Mouse (Mus musculus) midbrain, embryonic 11.5 days (tissue): Measurements from ENCODE around the gene Ptcra. TPM values are rescaled to one million over a fixed set of nuclear protein-coding genes. Genes with fewer than 3 reads are reported as not detected.
A peak's percentile ranks its signal among the peaks of the same experiment; 100 is the strongest.

Source experiments
- ATAC-seq: fragments of 200-750 bp; cut with Nextera tagmentation; 2 replicates; pipeline ENCODE4 v1.8.0; 2017; ENCODE audit warnings: moderate TSS enrichment, moderate library complexity; ENCODE audit not compliant: low FRiP score
- DNase-seq: peaks from one replicate; pipeline ENCODE4 v3.0.0; 2015; ENCODE audit warnings: low spot score; ENCODE audit errors: missing footprints
- H3K27ac ChIP-seq: fragments of 300-500 bp; sonication (generic); 2 replicates; pipeline ENCODE4 v1.5.1; 2014; ENCODE audit warnings: low read depth, low read length
- H3K27me3 ChIP-seq: fragments of 300-500 bp; sonication (generic); 2 replicates; pipeline ENCODE4 v1.6.1; 2014; ENCODE audit warnings: mild to moderate bottlenecking, low read length, moderate library complexity, mixed read lengths; ENCODE audit not compliant: control insufficient read depth, insufficient read depth
- H3K36me3 ChIP-seq: fragments of 300-500 bp; sonication (generic); 2 replicates; pipeline ENCODE4 v1.6.1; 2014; ENCODE audit warnings: mild to moderate bottlenecking, low read length, moderate library complexity, mixed read lengths; ENCODE audit not compliant: control insufficient read depth, insufficient read depth
- H3K4me1 ChIP-seq: fragments of 300-500 bp; sonication (generic); 2 replicates; pipeline ENCODE4 v1.6.1; 2014; ENCODE audit warnings: low read length; ENCODE audit not compliant: control insufficient read depth, insufficient read depth
- H3K4me2 ChIP-seq: fragments of 300-500 bp; sonication (generic); 2 replicates; pipeline ENCODE4 v1.6.1; 2014; ENCODE audit warnings: mild to moderate bottlenecking, moderate library complexity
- H3K4me3 ChIP-seq: fragments of 300-500 bp; sonication (generic); 2 replicates; pipeline ENCODE4 v1.5.1; 2014; ENCODE audit warnings: low read depth, low read length
- H3K9ac ChIP-seq: fragments of 300-500 bp; sonication (generic); 2 replicates; pipeline ENCODE4 v1.6.1; 2014; ENCODE audit warnings: low read length
- H3K9me3 ChIP-seq: fragments of 300-500 bp; sonication (generic); 2 replicates; pipeline ENCODE4 v1.6.1; 2016; ENCODE audit warnings: low read length; ENCODE audit not compliant: control insufficient read depth
- WGBS: fragments of 180-500 bp; shearing (Covaris S2); extraction: QIAGEN DNeasy Blood & Tissue Kit; methylation state at CpG from one replicate; pipeline ENCODE4 v1.1.7; 2014; 5-methylcytosine and 5-hydroxymethylcytosine counted together
- polyA plus RNA-seq: library from polyadenylated mRNA; unstranded; fragments of >200 nt; fragmentation: Nextera tagmentation; extraction: Ambion mirVana; gene quantifications from 2 replicates; pipeline ENCODE4 v1.2.1, GENCODE M21; 2014

Ptcra gene
- polyA plus RNA-seq, 1 experiment from 2014 or later, result 0.48 TPM

GRCm38 (mm10) chr17:46758753-46759152 lies 4.8 kb downstream of the Ptcra start:
- no peak for DNase-seq
- WGBS, result 81% methylated on average over 12 of the region's 12 CpGs
- no peak overlapping the region for H3K9ac ChIP-seq
- no peak overlapping the region for H3K4me2 ChIP-seq
- no peaks in the 10 kb centered on the region for H3K9me3 ChIP-seq
- H3K4me3 ChIP-seq, result no peak overlapping the region
- no peaks in the 10 kb centered on the region for H3K27me3 ChIP-seq
- no peak for ATAC-seq
- H3K27ac ChIP-seq, result no peak overlapping the region
- H3K4me1 ChIP-seq, result no peaks in the 10 kb centered on the region
- H3K36me3 ChIP-seq, result no peaks in the 10 kb centered on the region

GRCm38 (mm10) chr17:46751794-46752556 lies 11.5 kb downstream of the Ptcra start, which contains the start of gene Cnpy3:
Gene Cnpy3, minus strand, starts transcription at chr17:46752214.
- peak within 1 kb of the TSS; percentile 79 for H3K4me2 ChIP-seq
- H3K4me1 ChIP-seq, result peaks cover 10% of the 10 kb centered on the region
- peak; percentile 99 for ATAC-seq
- H3K27ac ChIP-seq, result peak within 1 kb of the TSS; percentile 73
- H3K4me3 ChIP-seq, result peak within 1 kb of the TSS; percentile 81
- H3K27me3 ChIP-seq, result no peaks in the 10 kb centered on the region
- H3K9me3 ChIP-seq, result no peaks in the 10 kb centered on the region
- DNase-seq, result peak; percentile 99
- no peaks in the 10 kb centered on the region for H3K36me3 ChIP-seq
- WGBS, result under 1% methylated on average over 55 of the region's 58 CpGs
- peak within 1 kb of the TSS; percentile 79 for H3K9ac ChIP-seq

- H3K9ac ChIP-seq, result peak overlapping the region; percentile 79
- H3K9me3 ChIP-seq, result no peaks in the 10 kb centered on the region
- H3K27me3 ChIP-seq, result no peaks in the 10 kb centered on the region
- peaks cover 10% of the 10 kb centered on the region for H3K4me1 ChIP-seq
- peak overlapping the region; percentile 73 for H3K27ac ChIP-seq
- no peak for ATAC-seq
- H3K36me3 ChIP-seq, result no peaks in the 10 kb centered on the region
- H3K4me2 ChIP-seq, result peak overlapping the region; percentile 79
- peak overlapping the region; percentile 81 for H3K4me3 ChIP-seq
- no peak for DNase-seq
- WGBS, result 26% methylated on average over 16 of the region's 16 CpGs
Measured at GRCm38 (mm10) chr17:46751056-46751793, 12.3 kb downstream of the Ptcra start.

GRCm38 (mm10) chr17:46750580-46750979 lies 12.9 kb downstream of the Ptcra start:
- H3K4me2 ChIP-seq, result peak overlapping the region; percentile 79
- no peaks in the 10 kb centered on the region for H3K9me3 ChIP-seq
- no peak overlapping the region for H3K27ac ChIP-seq
- no peak overlapping the region; the same call in 1 of the 2 replicates for H3K4me3 ChIP-seq
- H3K36me3 ChIP-seq, result no peaks in the 10 kb centered on the region
- H3K27me3 ChIP-seq, result no peaks in the 10 kb centered on the region
- H3K4me1 ChIP-seq, result peaks cover 10% of the 10 kb centered on the region
- ATAC-seq (no peak), DNase-seq (no peak)
- H3K9ac ChIP-seq, result peak overlapping the region; percentile 79
- WGBS, result 95% methylated on average over 4 of the region's 4 CpGs

- no peak for ATAC-seq
- peaks cover 10% of the 10 kb centered on the region for H3K4me1 ChIP-seq
- no peaks in the 10 kb centered on the region for H3K36me3 ChIP-seq
- no peak overlapping the region for H3K27ac ChIP-seq
- H3K9me3 ChIP-seq, result no peaks in the 10 kb centered on the region
- H3K27me3 ChIP-seq, result no peaks in the 10 kb centered on the region
- H3K9ac ChIP-seq, result no peak overlapping the region
- no peak overlapping the region for H3K4me3 ChIP-seq
- WGBS, result 92% methylated on average over 5 of the region's 5 CpGs
- no peak for DNase-seq
- no peak overlapping the region for H3K4me2 ChIP-seq
Measured at GRCm38 (mm10) chr17:46749282-46749681, 14.2 kb downstream of the Ptcra start.

- Histone ChIP-seq H3K9ac (no peak overlapping the region), H3K36me3 (0 out of 2 replicates have a peak, but pooled peaks cover 6% of the 10 kb centered on the region), H3K27me3 (no peaks in the 10 kb centered on the region), H3K4me2 (no peak overlapping the region), H3K4me1 (peaks cover 10% of the 10 kb centered on the region), H3K4me3 (no peak overlapping the region), H3K27ac (no peak overlapping the region), H3K9me3 (no peaks in the 10 kb centered on the region)
- ATAC-seq (no peak), DNase-seq (no peak)
- WGBS, result 91% methylated on average over 2 of the region's 2 CpGs
Measured at GRCm38 (mm10) chr17:46747806-46748205, 15.7 kb downstream of the Ptcra start.

GRCm38 (mm10) chr17:46747234-46747633 lies 16.3 kb downstream of the Ptcra start:
- 85% methylated on average over 8 of the region's 8 CpGs for WGBS
- H3K27me3 ChIP-seq, result no peaks in the 10 kb centered on the region
- no peak overlapping the region for H3K9ac ChIP-seq
- DNase-seq (no peak), ATAC-seq (no peak)
- H3K27ac ChIP-seq, result no peak overlapping the region
- H3K4me2 ChIP-seq, result no peak overlapping the region
- no peaks in the 10 kb centered on the region for H3K9me3 ChIP-seq
- H3K36me3 ChIP-seq, result 0 out of 2 replicates have a peak, but pooled peaks cover 6% of the 10 kb centered on the region
- peaks cover 6% of the 10 kb centered on the region for H3K4me1 ChIP-seq
- no peak overlapping the region for H3K4me3 ChIP-seq

GRCm38 (mm10) chr17:46745506-46745905 lies 18.0 kb downstream of the Ptcra start:
- Histone ChIP-seq H3K9me3 (no peaks in the 10 kb centered on the region), H3K27ac (no peak overlapping the region), H3K4me1 (no peaks in the 10 kb centered on the region), H3K27me3 (no peaks in the 10 kb centered on the region), H3K36me3 (0 out of 2 replicates have a peak, but pooled peaks cover 6% of the 10 kb centered on the region), H3K9ac (no peak overlapping the region), H3K4me2 (no peak overlapping the region), H3K4me3 (no peak overlapping the region)
- DNase-seq, result no peak
- no peak for ATAC-seq
- 84% methylated on average over 2 of the region's 2 CpGs for WGBS

- no peak overlapping the region for H3K4me2 ChIP-seq
- H3K27ac ChIP-seq, result no peak overlapping the region
- H3K36me3 ChIP-seq, result 0 out of 2 replicates have a peak, but pooled peaks cover 6% of the 10 kb centered on the region
- no peaks in the 10 kb centered on the region for H3K4me1 ChIP-seq
- no peaks in the 10 kb centered on the region for H3K9me3 ChIP-seq
- DNase-seq, result no peak
- WGBS, result 91% methylated on average over 9 of the region's 9 CpGs
- no peak overlapping the region for H3K4me3 ChIP-seq
- no peak overlapping the region for H3K9ac ChIP-seq
- ATAC-seq, result no peak
- H3K27me3 ChIP-seq, result no peaks in the 10 kb centered on the region
Measured at GRCm38 (mm10) chr17:46742986-46743385, 20.5 kb downstream of the Ptcra start.
